Mouse (Mus musculus): ENCODE measurements around the gene Ptprn2.

DNA sequence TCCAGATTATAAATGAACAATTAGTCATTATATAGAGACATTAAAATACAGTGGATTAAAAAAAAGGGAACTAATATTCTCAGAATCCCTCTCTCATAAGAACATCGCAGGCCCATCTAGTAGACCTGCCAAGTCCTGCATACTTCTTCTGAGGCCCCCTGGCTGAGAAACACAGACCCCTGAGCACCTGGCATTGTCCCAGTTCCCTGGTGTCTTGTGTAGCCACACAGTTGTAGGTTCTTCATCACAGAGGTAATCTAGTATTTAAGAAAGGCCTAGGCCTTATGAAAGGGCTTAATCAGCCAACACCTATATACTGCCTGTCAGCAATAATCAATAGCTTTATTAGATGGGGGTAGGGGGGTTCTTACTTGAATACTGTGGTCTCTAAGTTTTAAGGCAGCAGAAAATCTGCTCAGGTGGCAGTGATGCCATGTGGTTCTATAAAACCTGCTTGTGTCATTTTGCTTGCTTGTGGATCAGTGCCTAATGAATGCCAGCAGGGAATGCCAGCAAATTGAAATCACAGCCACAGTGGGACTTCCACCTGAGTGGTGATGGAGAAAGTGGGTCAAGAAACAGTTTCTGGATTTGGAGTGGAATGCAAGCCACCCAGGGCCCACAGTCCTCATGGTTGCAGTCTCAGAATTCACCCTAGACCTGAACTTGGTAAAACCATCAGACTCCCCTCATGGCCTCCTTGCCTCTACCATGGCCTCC lies 388.5 kb downstream of the Ptprn2 start:
- TF ChIP-seq CTCF (conservative IDR thresholded peaks at IDR 0.05 in 1 of 2, IDR thresholded peaks at IDR 0.05 in 1 of 2; ENCODE audit: low read depth in 2 of 2, low read length in 2 of 2): no peak
- no peak for TF ChIP-seq TBP (conservative IDR thresholded peaks at IDR 0.05; ENCODE audit: low read depth, low read length)
- TF ChIP-seq MAZ (IDR thresholded peaks at IDR 0.05; ENCODE audit: low read depth, low read length): no peak
- TF ChIP-seq POLR2AphosphoS2 (IDR thresholded peaks at IDR 0.05; ENCODE audit: low read depth, low read length): no peak
- TF ChIP-seq EP300 (IDR thresholded peaks at IDR 0.05; ENCODE audit: low read length): no peak
- TF ChIP-seq POLR2A (IDR thresholded peaks at IDR 0.05; ENCODE audit: low read depth, low read length): no peak
